Mouse (Mus musculus) forebrain, embryonic 13.5 days (tissue): ENCODE results near the gene Basp1. TPM values are rescaled to one million over a fixed set of nuclear protein-coding genes. Genes with fewer than 3 reads are reported as not detected.
A peak's percentile ranks its signal among the peaks of the same experiment; 100 is the strongest.

ENCODE experiments used
- ATAC-seq: fragments of 200-750 bp; cut with Nextera tagmentation; 2 replicates; pipeline ENCODE4 v1.8.0; 2017
- H3K27ac ChIP-seq: fragments of 300-500 bp; sonication (generic); 2 replicates; pipeline ENCODE4 v1.5.1; 2015; ENCODE audit warnings: inconsistent platforms, mild to moderate bottlenecking, moderate library complexity
- H3K27me3 ChIP-seq: fragments of 300-500 bp; sonication (generic); 2 replicates; pipeline ENCODE4 v1.6.1; 2015; ENCODE audit warnings: mild to moderate bottlenecking, inconsistent platforms
- H3K36me3 ChIP-seq: fragments of 300-500 bp; sonication (generic); 2 replicates; pipeline ENCODE4 v1.6.1; 2015; ENCODE audit warnings: mild to moderate bottlenecking, inconsistent platforms; ENCODE audit not compliant: poor library complexity, severe bottlenecking
- H3K4me1 ChIP-seq: fragments of 300-500 bp; sonication (generic); 2 replicates; pipeline ENCODE4 v1.6.1; 2015; ENCODE audit warnings: inconsistent platforms
- H3K4me2 ChIP-seq: fragments of 300-500 bp; sonication (generic); 2 replicates; pipeline ENCODE4 v1.6.1; 2015; ENCODE audit warnings: inconsistent platforms, mild to moderate bottlenecking, moderate library complexity
- H3K4me3 ChIP-seq: fragments of 300-500 bp; sonication (generic); 2 replicates; pipeline ENCODE4 v1.5.1; 2015; ENCODE audit warnings: mild to moderate bottlenecking, inconsistent platforms
- H3K9ac ChIP-seq: fragments of 300-500 bp; sonication (generic); 2 replicates; pipeline ENCODE4 v1.6.1; 2015; ENCODE audit warnings: mild to moderate bottlenecking, inconsistent platforms
- H3K9me3 ChIP-seq: fragments of 300-500 bp; sonication (generic); replicated peaks from 2 replicates; pipeline ENCODE4 v1.6.1; 2016; ENCODE audit warnings: inconsistent platforms
- WGBS: fragments of 180-500 bp; shearing (Covaris S2); methylation state at CpG from one replicate; pipeline ENCODE4 v1.1.7; 2015; 5-methylcytosine and 5-hydroxymethylcytosine counted together
- polyA plus RNA-seq: library from polyadenylated mRNA; unstranded; fragments of >200 nt; fragmentation: Nextera tagmentation; extraction: Ambion mirVana; gene quantifications from 2 replicates; pipeline ENCODE4 v1.2.1, GENCODE M21; 2015

The Basp1 gene
- polyA plus RNA-seq, 1 experiment from 2014 or later: 164 TPM

GRCm38 (mm10) chr15:25380051-25380450 is 33.5 kb downstream of the Basp1 start:
- H3K9me3 ChIP-seq: no peaks in the 10 kb centered on the region
- peaks cover 24% of the 10 kb centered on the region for H3K36me3 ChIP-seq
- no peak overlapping the region for H3K4me3 ChIP-seq
- peaks cover 73% of the 10 kb centered on the region for H3K4me1 ChIP-seq
- H3K27me3 ChIP-seq: no peaks in the 10 kb centered on the region
- no peak for ATAC-seq
- no peak overlapping the region for H3K27ac ChIP-seq
- H3K9ac ChIP-seq: no peak overlapping the region
- no peak overlapping the region for H3K4me2 ChIP-seq
- WGBS: 89% methylated on average over 5 of the region's 5 CpGs

- ATAC-seq: peak; percentile 44
- Histone ChIP-seq H3K4me1 (peaks cover 71% of the 10 kb centered on the region), H3K27me3 (no peaks in the 10 kb centered on the region), H3K27ac (no peak overlapping the region), H3K4me3 (no peak overlapping the region), H3K36me3 (peaks cover 20% of the 10 kb centered on the region), H3K4me2 (no peak overlapping the region), H3K9ac (no peak overlapping the region; the same call in 1 of the 2 replicates), H3K9me3 (no peaks in the 10 kb centered on the region)
- WGBS: 78% methylated on average over 8 of the region's 8 CpGs
These were observed 34.9 kb downstream of the Basp1 start for GRCm38 (mm10) chr15:25378707-25379106.

GRCm38 (mm10) chr15:25376914-25377313 is 36.6 kb downstream of the Basp1 start:
- no peaks in the 10 kb centered on the region for H3K9me3 ChIP-seq
- no peak overlapping the region for H3K9ac ChIP-seq
- ATAC-seq: peak; percentile 36; the same call in 1 of the 2 replicates
- peak overlapping the region; percentile 31; the same call in 1 of the 2 replicates for H3K27ac ChIP-seq
- H3K4me1 ChIP-seq: peaks cover 80% of the 10 kb centered on the region
- 0 out of 2 replicates have a peak overlapping the region, but pooled peaks have one; percentile 25 for H3K4me2 ChIP-seq
- H3K27me3 ChIP-seq: no peaks in the 10 kb centered on the region
- no peak overlapping the region for H3K4me3 ChIP-seq
- H3K36me3 ChIP-seq: peaks cover 13% of the 10 kb centered on the region
- WGBS: 40% methylated on average over 3 of the region's 3 CpGs

- H3K9ac ChIP-seq: no peak overlapping the region
- H3K27me3 ChIP-seq: no peaks in the 10 kb centered on the region
- WGBS: 80% methylated on average over 3 of the region's 3 CpGs
- H3K9me3 ChIP-seq: no peaks in the 10 kb centered on the region
- H3K4me1 ChIP-seq: peaks cover 78% of the 10 kb centered on the region
- no peak overlapping the region for H3K4me2 ChIP-seq
- no peak overlapping the region for H3K4me3 ChIP-seq
- no peak overlapping the region for H3K27ac ChIP-seq
- peaks cover 10% of the 10 kb centered on the region; the same call in 1 of the 2 replicates for H3K36me3 ChIP-seq
- ATAC-seq: no peak
These were observed 40.1 kb downstream of the Basp1 start for GRCm38 (mm10) chr15:25373486-25373885.

GRCm38 (mm10) chr15:25369522-25369921 is 44.0 kb downstream of the Basp1 start:
- Histone ChIP-seq H3K4me3 (no peak overlapping the region), H3K4me2 (no peak overlapping the region), H3K36me3 (peaks cover 7% of the 10 kb centered on the region), H3K27ac (no peak overlapping the region), H3K9ac (no peak overlapping the region), H3K4me1 (peaks cover 77% of the 10 kb centered on the region), H3K27me3 (no peaks in the 10 kb centered on the region), H3K9me3 (no peaks in the 10 kb centered on the region)
- no peak for ATAC-seq
- WGBS: 74% methylated on average over 7 of the region's 7 CpGs

- peaks cover 18% of the 10 kb centered on the region for H3K36me3 ChIP-seq
- no peaks in the 10 kb centered on the region for H3K27me3 ChIP-seq
- H3K9ac ChIP-seq: 0 out of 2 replicates have a peak overlapping the region, but pooled peaks have one; percentile 14
- H3K4me3 ChIP-seq: no peak overlapping the region
- peak overlapping the region; percentile 63 for H3K4me2 ChIP-seq
- ATAC-seq: no peak
- H3K9me3 ChIP-seq: no peaks in the 10 kb centered on the region
- no peak overlapping the region for H3K27ac ChIP-seq
- peaks cover 73% of the 10 kb centered on the region for H3K4me1 ChIP-seq
- 16% methylated on average over 5 of the region's 5 CpGs for WGBS
These were observed 48.1 kb downstream of the Basp1 start for GRCm38 (mm10) chr15:25365503-25365902.

- H3K4me3 ChIP-seq: peak overlapping the region; percentile 30
- peak overlapping the region; percentile 75 for H3K9ac ChIP-seq
- WGBS: 10% methylated on average over 23 of the region's 23 CpGs
- peak overlapping the region; percentile 69; the same call in 1 of the 2 replicates for H3K27ac ChIP-seq
- ATAC-seq: peak; percentile 12
- no peaks in the 10 kb centered on the region for H3K9me3 ChIP-seq
- peaks cover 75% of the 10 kb centered on the region for H3K4me1 ChIP-seq
- peak overlapping the region; percentile 63 for H3K4me2 ChIP-seq
- H3K36me3 ChIP-seq: peaks cover 18% of the 10 kb centered on the region
- H3K27me3 ChIP-seq: no peaks in the 10 kb centered on the region
These were observed 48.6 kb downstream of the Basp1 start for GRCm38 (mm10) chr15:25364819-25365463.

GRCm38 (mm10) chr15:25364160-25364818 is 49.3 kb downstream of the Basp1 start:
- 5% methylated on average over 40 of the region's 97 CpGs for WGBS
- H3K4me1 ChIP-seq: peaks cover 72% of the 10 kb centered on the region

GRCm38 (mm10) chr15:25363636-25364035 is 49.9 kb downstream of the Basp1 start:
- Histone ChIP-seq H3K27ac (no peak overlapping the region), H3K9me3 (no peaks in the 10 kb centered on the region), H3K9ac (no peak overlapping the region), H3K4me2 (no peak overlapping the region), H3K36me3 (peaks cover 18% of the 10 kb centered on the region), H3K4me3 (no peak overlapping the region), H3K4me1 (peaks cover 77% of the 10 kb centered on the region), H3K27me3 (no peaks in the 10 kb centered on the region)
- 72% methylated on average over 9 of the region's 9 CpGs for WGBS
- ATAC-seq: no peak

More at GRCm38 (mm10) chr15:25364160-25364818, 49.3 kb downstream of the Basp1 start:
- H3K27me3 ChIP-seq: no peaks in the 10 kb centered on the region
- ATAC-seq: peak; percentile 46
- H3K9ac ChIP-seq: peak overlapping the region; percentile 75
- no peaks in the 10 kb centered on the region for H3K9me3 ChIP-seq
- peak overlapping the region; percentile 63 for H3K4me2 ChIP-seq
- peak overlapping the region; percentile 69; the same call in 1 of the 2 replicates for H3K27ac ChIP-seq
- H3K4me3 ChIP-seq: peak overlapping the region; percentile 30
- peaks cover 18% of the 10 kb centered on the region for H3K36me3 ChIP-seq

- peak; percentile 22; the same call in 1 of the 2 replicates for ATAC-seq
- 51% methylated on average over 5 of the region's 5 CpGs for WGBS
- H3K27me3 ChIP-seq: no peaks in the 10 kb centered on the region
- H3K4me3 ChIP-seq: no peak overlapping the region
- H3K4me1 ChIP-seq: peaks cover 62% of the 10 kb centered on the region
- no peak overlapping the region for H3K9ac ChIP-seq
- H3K27ac ChIP-seq: no peak overlapping the region
- peaks cover 18% of the 10 kb centered on the region for H3K36me3 ChIP-seq
- H3K9me3 ChIP-seq: no peaks in the 10 kb centered on the region
- H3K4me2 ChIP-seq: no peak overlapping the region
These were observed 52.7 kb downstream of the Basp1 start for GRCm38 (mm10) chr15:25360825-25361224.

- H3K27me3 ChIP-seq: no peaks in the 10 kb centered on the region
- peaks cover 41% of the 10 kb centered on the region for H3K4me1 ChIP-seq
- H3K4me3 ChIP-seq: 0 out of 2 replicates have a peak overlapping the region, but pooled peaks have one; percentile 2
- peak; percentile 69 for ATAC-seq
- 22% methylated on average over 14 of the region's 14 CpGs for WGBS
- no peaks in the 10 kb centered on the region for H3K9me3 ChIP-seq
- peaks cover 8% of the 10 kb centered on the region; the same call in 1 of the 2 replicates for H3K36me3 ChIP-seq
- H3K9ac ChIP-seq: no peak overlapping the region
- H3K27ac ChIP-seq: no peak overlapping the region
- peak overlapping the region; percentile 49 for H3K4me2 ChIP-seq
These were observed 54.9 kb downstream of the Basp1 start for GRCm38 (mm10) chr15:25358680-25359097.

GRCm38 (mm10) chr15:25355339-25355738 is 58.2 kb downstream of the Basp1 start:
- 84% methylated on average over 5 of the region's 5 CpGs for WGBS
- Histone ChIP-seq H3K9me3 (no peaks in the 10 kb centered on the region), H3K4me2 (no peak overlapping the region), H3K4me3 (no peak overlapping the region), H3K9ac (no peak overlapping the region), H3K27ac (no peak overlapping the region), H3K27me3 (no peaks in the 10 kb centered on the region), H3K4me1 (peaks cover 17% of the 10 kb centered on the region), H3K36me3 (no peaks in the 10 kb centered on the region)
- ATAC-seq: no peak
